Mouse (Mus musculus) small intestine, adult 2 months (tissue): ENCODE data around the gene Gm4763. TPM values are rescaled to one million over a fixed set of nuclear protein-coding genes. Genes with fewer than 3 reads are reported as not detected.
"Not testable (repeated sequence)": the region's sequence is repeated elsewhere in the genome, so short reads cannot be mapped to it uniquely, and the experiment has no call there.

Experiments
- H3K27ac ChIP-seq: fragments of 200-500 bp; 2 replicates; pipeline ENCODE4 v1.5.1; 2012; ENCODE audit warnings: low read depth, low read length, control low read depth, inconsistent platforms; ENCODE audit not compliant: insufficient read depth
- H3K27me3 ChIP-seq: fragments of 200-500 bp; 2 replicates; pipeline ENCODE4 v1.6.1; 2012; ENCODE audit warnings: mild to moderate bottlenecking, moderate library complexity, low read length, inconsistent platforms; ENCODE audit not compliant: control insufficient read depth, insufficient read depth
- H3K36me3 ChIP-seq: fragments of 200-500 bp; 2 replicates; pipeline ENCODE4 v1.6.1; 2012; ENCODE audit warnings: mild to moderate bottlenecking, low read length, control low read depth, inconsistent platforms; ENCODE audit not compliant: control insufficient read depth, insufficient read depth
- H3K4me1 ChIP-seq: fragments of 200-500 bp; 2 replicates; pipeline ENCODE4 v1.6.1; 2012; ENCODE audit warnings: low read length, inconsistent platforms, mixed read lengths; ENCODE audit not compliant: control insufficient read depth, insufficient read depth, insufficient read length
- H3K4me3 ChIP-seq: fragments of 200-500 bp; 2 replicates; pipeline ENCODE4 v1.5.1; 2012; ENCODE audit warnings: low read depth, mild to moderate bottlenecking, control low read depth, inconsistent platforms, low read length, moderate library complexity
- CTCF ChIP-seq: fragments of 200-500 bp; IDR thresholded peaks from 2 replicates; pipeline ENCODE4 v1.5.1; 2012; ENCODE audit warnings: low read depth, mild to moderate bottlenecking, control low read depth, inconsistent platforms, low read length, moderate library complexity, mixed read lengths; ENCODE audit not compliant: insufficient replicate concordance, insufficient read length; ENCODE audit errors: extremely low read depth
- POLR2A ChIP-seq: fragments of 200-500 bp; IDR thresholded peaks from 2 replicates; pipeline ENCODE4 v1.6.1; 2012; ENCODE audit warnings: low read depth, mild to moderate bottlenecking, control low read depth, inconsistent platforms, low read length, moderate library complexity
- WGBS: fragments of 180-500 bp; shearing (Covaris S2); methylation state at CpG from one replicate; pipeline ENCODE4 v1.1.7; 2018; 5-methylcytosine and 5-hydroxymethylcytosine counted together
- polyA plus RNA-seq: library from polyadenylated mRNA; depleted of rRNA; stranded (reverse); fragments of >200 nt; gene quantifications from 2 replicates; pipeline ENCODE4 v1.2.3, GENCODE M21; 2012

Gm4763 gene
- polyA plus RNA-seq, 1 experiment = not detected

- Histone ChIP-seq H3K27me3 (no peaks in the 10 kb centered on the region), H3K4me1 (peaks cover 13% of the 10 kb centered on the region), H3K36me3 (no peaks in the 10 kb centered on the region), H3K27ac (no peak overlapping the region), H3K4me3 (no peak overlapping the region)
- TF ChIP-seq POLR2A (no peak), CTCF (no peak)
- 52% methylated on average over 5 of the region's 5 CpGs for WGBS
Measured at GRCm38 (mm10) chr7:24753476-24753875, 26.8 kb upstream of the Gm4763 start.

- TF ChIP-seq POLR2A = no peak
- no peak for TF ChIP-seq CTCF
- Histone ChIP-seq H3K4me1 (peaks cover 13% of the 10 kb centered on the region), H3K4me3 (no peak overlapping the region), H3K27ac (no peak overlapping the region), H3K27me3 (no peaks in the 10 kb centered on the region), H3K36me3 (no peaks in the 10 kb centered on the region)
- 87% methylated on average over 2 of the region's 2 CpGs for WGBS
Measured at GRCm38 (mm10) chr7:24751610-24752009, 24.9 kb upstream of the Gm4763 start.

GRCm38 (mm10) chr7:24750695-24751094 lies 24.0 kb upstream of the Gm4763 start:
- Histone ChIP-seq H3K27ac (no peak overlapping the region), H3K4me3 (no peak overlapping the region), H3K36me3 (no peaks in the 10 kb centered on the region), H3K4me1 (peaks cover 13% of the 10 kb centered on the region), H3K27me3 (no peaks in the 10 kb centered on the region)
- WGBS = 19% methylated on average over 4 of the region's 4 CpGs
- TF ChIP-seq CTCF = no peak
- no peak for TF ChIP-seq POLR2A

GRCm38 (mm10) chr7:24735970-24736670 lies 9.4 kb upstream of the Gm4763 start:
- Histone ChIP-seq H3K27me3 (no peaks in the 10 kb centered on the region), H3K27ac (no peak overlapping the region), H3K4me3 (no peak overlapping the region), H3K4me1 (peaks cover 3% of the 10 kb centered on the region), H3K36me3 (no peaks in the 10 kb centered on the region)
- TF ChIP-seq CTCF (no peak), POLR2A (no peak)
- WGBS = 18% methylated on average over 16 of the region's 17 CpGs

- no peaks in the 10 kb centered on the region for H3K36me3 ChIP-seq
- 58% methylated on average over 6 of the region's 6 CpGs for WGBS
- no peak overlapping the region for H3K27ac ChIP-seq
- H3K27me3 ChIP-seq = no peaks in the 10 kb centered on the region
- no peaks in the 10 kb centered on the region for H3K4me1 ChIP-seq
- H3K4me3 ChIP-seq = no peak overlapping the region
- TF ChIP-seq CTCF (no peak), POLR2A (no peak)
Measured at GRCm38 (mm10) chr7:24715039-24715438, 11.7 kb downstream of the Gm4763 start.

GRCm38 (mm10) chr7:24708832-24709292 lies 17.8 kb downstream of the Gm4763 start, which contains the start of gene BC049730:
TSS of gene BC049730 (plus strand) at chr7:24709242.
- H3K27ac ChIP-seq = no peak within 1 kb of the TSS
- TF ChIP-seq CTCF = no peak
- no peaks in the 10 kb centered on the region for H3K4me1 ChIP-seq
- 87% methylated on average over 14 of the region's 14 CpGs for WGBS
- no peak within 1 kb of the TSS for H3K4me3 ChIP-seq
- H3K27me3 ChIP-seq = no peaks in the 10 kb centered on the region
- H3K36me3 ChIP-seq = no peaks in the 10 kb centered on the region

- not testable (repeated sequence) for H3K27ac ChIP-seq, H3K27me3 ChIP-seq, H3K4me1 ChIP-seq, H3K4me3 ChIP-seq, H3K36me3 ChIP-seq
- 70% methylated on average over 9 of the region's 9 CpGs for WGBS
Measured at GRCm38 (mm10) chr7:24702841-24703240, 23.9 kb downstream of the Gm4763 start.

- not testable (repeated sequence) for H3K4me1 ChIP-seq, H3K27me3 ChIP-seq, H3K36me3 ChIP-seq, H3K4me3 ChIP-seq, H3K27ac ChIP-seq
- WGBS = 91% methylated on average over 4 of the region's 4 CpGs
Measured at GRCm38 (mm10) chr7:24697891-24698290, 28.8 kb downstream of the Gm4763 start.

GRCm38 (mm10) chr7:24692693-24693092 lies 34.0 kb downstream of the Gm4763 start:
- H3K27ac ChIP-seq, H3K27me3 ChIP-seq, H3K4me1 ChIP-seq, H3K36me3 ChIP-seq, H3K4me3 ChIP-seq: not testable (repeated sequence)
- 73% methylated on average over 3 of the region's 3 CpGs for WGBS

- not testable (repeated sequence) for H3K36me3 ChIP-seq, H3K4me3 ChIP-seq, H3K4me1 ChIP-seq, H3K27me3 ChIP-seq, H3K27ac ChIP-seq
- WGBS = 84% methylated on average over 10 of the region's 10 CpGs
Measured at GRCm38 (mm10) chr7:24687519-24687918, 39.2 kb downstream of the Gm4763 start.

GRCm38 (mm10) chr7:24684121-24684520 lies 42.6 kb downstream of the Gm4763 start:
- H3K4me3 ChIP-seq, H3K27ac ChIP-seq, H3K27me3 ChIP-seq, H3K4me1 ChIP-seq, H3K36me3 ChIP-seq: not testable (repeated sequence)
- WGBS = 65% methylated on average over 7 of the region's 7 CpGs
